Mouse (Mus musculus): ENCODE results near the gene Ifnar1.

DNA sequence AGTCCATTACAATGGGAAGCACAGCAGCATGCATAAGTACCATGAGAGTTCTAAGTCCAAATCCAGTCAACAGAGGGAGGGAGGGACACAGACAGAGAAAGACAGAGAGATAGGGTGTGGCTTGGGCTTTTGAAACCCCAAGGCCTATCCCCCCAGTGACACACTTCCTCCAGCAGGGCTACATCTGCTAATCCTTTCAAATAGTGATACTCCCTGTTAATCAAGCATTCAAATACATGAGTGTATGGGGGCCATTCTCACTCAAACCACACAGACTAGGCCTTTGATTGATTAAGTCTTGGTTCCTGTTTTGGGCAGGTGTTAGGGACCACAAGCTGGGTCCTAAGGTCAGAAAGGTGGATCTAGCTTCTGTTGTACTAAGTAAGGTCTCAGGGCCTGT, 4.5 kb upstream of the Ifnar1 start:
- no peak for TF ChIP-seq CTCF (IDR thresholded peaks at IDR 0.05; ENCODE audit: low read depth)
- no peak for TF ChIP-seq EP300 (IDR thresholded peaks at IDR 0.05; ENCODE audit: low read depth)

Data from liver, embryonic 14.5 days (tissue).